10 mouse cellular contexts compared by ENCODE assay signal in the genomic region with DNA sequence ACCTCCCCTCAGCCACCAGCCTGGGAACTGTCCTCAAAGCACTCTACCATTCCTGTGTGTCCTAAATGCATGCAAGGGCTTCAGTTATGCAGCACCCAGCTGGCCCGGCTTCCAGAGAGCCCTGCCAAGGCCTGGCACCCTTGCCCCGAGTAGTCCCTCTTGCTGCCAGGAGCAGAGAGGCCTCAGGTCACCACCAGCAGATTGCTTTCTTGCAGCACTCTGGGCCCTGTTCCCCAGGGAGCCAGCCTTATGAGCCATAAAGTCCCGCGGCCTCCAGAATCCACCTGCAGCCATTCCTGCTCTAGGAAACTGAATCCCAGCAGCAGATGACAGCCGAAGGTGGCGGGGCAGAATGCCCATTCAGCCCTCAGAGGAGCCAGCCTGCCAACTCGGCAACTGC. TPM values are rescaled to one million over a fixed set of nuclear protein-coding genes. Genes with fewer than 3 reads are reported as not detected.
DNase-seq lines count a peak whose midpoint lies in the region; ATAC-seq lines count a peak whose summit lies in the region.
"Had no signal": no experiment of that assay in that cellular context is flagged by ENCODE, and none has a peak within 500 bp of the region (broad histone marks: within the 10 kb centered on the region; RNA-seq: fewer than 3 reads in every experiment).

No protein-coding gene starts in this region.

- DNase-seq in kidney, adult 18-20 months: peak; percentile 40
- peak; percentile 20 for DNase-seq in adrenal gland, adult 8-10 months
- DNase-seq in cerebellum, adult 9-10 months: peak; percentile 66
- DNase-seq in heart, postnatal 10 days: peak; percentile 81 to 86
- DNase-seq in c-Kit-positive CD71-positive TER-119-positive erythroid progenitor cells, embryonic 14.5 days (ENCODE audit: low spot score): no peak

- no peak overlapping the region for H3K4me3 ChIP-seq in kidney, embryonic 14.5 days (ENCODE audit: low read length)
- H3K4me3 ChIP-seq: embryonic facial prominence, embryonic 13.5 days had no signal

- no peaks in the 10 kb centered on the region for H3K9me3 ChIP-seq in kidney, embryonic 14.5 days (ENCODE audit: control insufficient read depth, low read length)
- H3K9me3 ChIP-seq: embryonic facial prominence, embryonic 13.5 days had no signal

- WGBS in kidney, embryonic 14.5 days: 50% methylated on average over 7 of the region's 7 CpGs

- peaks cover 9% of the 10 kb centered on the region; the same call in 1 of the 2 replicates for H3K4me1 ChIP-seq in kidney, embryonic 14.5 days (ENCODE audit: control insufficient read depth, insufficient read depth, low read length)

- no peak for ATAC-seq in kidney, embryonic 14.5 days (ENCODE audit: low FRiP score, low TSS enrichment)
- ATAC-seq in megakaryocyte, adult 5-6 weeks (ENCODE audit: poor library complexity, severe bottlenecking): no peak
- no peak for ATAC-seq in erythroid progenitor cell, adult 5-6 weeks (replicated peaks; ENCODE audit: low FRiP score, poor library complexity, severe bottlenecking)

- intact Hi-C loops in heart, postnatal 10 days (cut with DNase I): no loop called here

- no peaks in the 10 kb centered on the region for H3K27me3 ChIP-seq in kidney, embryonic 14.5 days (ENCODE audit: control insufficient read depth, insufficient read depth, low read length)

- H3K36me3 ChIP-seq in kidney, embryonic 14.5 days (ENCODE audit: control insufficient read depth, insufficient read depth, low read length): no peaks in the 10 kb centered on the region
- H3K36me3 ChIP-seq: embryonic facial prominence, embryonic 13.5 days had no signal

- no peak overlapping the region for H3K27ac ChIP-seq in kidney, embryonic 14.5 days (ENCODE audit: low read depth, low read length)
- H3K27ac ChIP-seq: embryonic facial prominence, embryonic 13.5 days; macrophage had no signal

- H3K4me2 ChIP-seq in kidney, embryonic 14.5 days (replicated peaks; ENCODE audit: low read depth, low read length): no peak overlapping the region
- H3K4me2 ChIP-seq: embryonic facial prominence, embryonic 13.5 days had no signal

- no peak overlapping the region for H3K9ac ChIP-seq in kidney, embryonic 14.5 days (ENCODE audit: low read depth, low read length)
- H3K9ac ChIP-seq: embryonic facial prominence, embryonic 13.5 days had no signal

RNA-seq across cellular contexts. Expression of a gene that starts 27.5 kb away (rescaled TPM):
- 1,196 and 1,506 TPM in 2 replicates for polyA plus RNA-seq in kidney, embryonic 14.5 days (2014; fragmentation: Nextera tagmentation; extraction: Ambion mirVana)
- total RNA-seq in adrenal gland, adult 8-10 months (2022): 1,000 to 10,000 TPM in 1 of 4 experiments, 100 to 1,000 TPM in 3; 211 to 1,262 (median 590) TPM
- total RNA-seq in heart, postnatal 10 days (2021): 10 to 100 TPM; 47.2 to 48.0 TPM
- total RNA-seq in megakaryocyte, adult 5-6 weeks (2015): 1.3 and 2.3 TPM in 2 replicates
- 0.41 and 0.95 TPM in 2 replicates for total RNA-seq in megakaryocyte, adult 5-6 weeks (2017)
- 14.8 TPM in 1 of 2 replicates, not detected in the other for total RNA-seq in erythroid progenitor cell, adult 5-6 weeks (2015; ENCODE audit: low replicate concordance)
- not detected in 2 replicates for total RNA-seq in erythroid progenitor cell, adult 5-6 weeks (2017; ENCODE audit: low replicate concordance)

RNA-seq across cellular contexts. Expression of a gene that starts 40.2 kb away (rescaled TPM):
- 4.4 and 4.7 TPM in 2 replicates for polyA plus RNA-seq in kidney, embryonic 14.5 days (2014; fragmentation: Nextera tagmentation; extraction: Ambion mirVana)
- total RNA-seq in adrenal gland, adult 8-10 months (2022): 1 to 10 TPM; 2.7 to 5.5 (median 3.6) TPM
- under 1 TPM; 0.43 to 0.50 TPM for total RNA-seq in heart, postnatal 10 days (2021)
- total RNA-seq in megakaryocyte, adult 5-6 weeks (2015): 1.2 and 1.3 TPM in 2 replicates
- 0.94 and 1.7 TPM in 2 replicates for total RNA-seq in megakaryocyte, adult 5-6 weeks (2017)
- not detected in 2 replicates for total RNA-seq in erythroid progenitor cell, adult 5-6 weeks (2015; ENCODE audit: low replicate concordance)
- total RNA-seq in erythroid progenitor cell, adult 5-6 weeks (2017; ENCODE audit: low replicate concordance): not detected in 2 replicates
